Mouse (Mus musculus) telencephalon, adult 2 months (tissue): ENCODE results near the gene Lonrf2.
A peak's percentile ranks its signal among the peaks of the same experiment; 100 is the strongest.

Source experiments
- DNase-seq: peaks from one replicate; pipeline ENCODE4 v3.0.0-alpha.2; 2011; ENCODE audit warnings: low read depth, low spot score

The Lonrf2 gene

DNA sequence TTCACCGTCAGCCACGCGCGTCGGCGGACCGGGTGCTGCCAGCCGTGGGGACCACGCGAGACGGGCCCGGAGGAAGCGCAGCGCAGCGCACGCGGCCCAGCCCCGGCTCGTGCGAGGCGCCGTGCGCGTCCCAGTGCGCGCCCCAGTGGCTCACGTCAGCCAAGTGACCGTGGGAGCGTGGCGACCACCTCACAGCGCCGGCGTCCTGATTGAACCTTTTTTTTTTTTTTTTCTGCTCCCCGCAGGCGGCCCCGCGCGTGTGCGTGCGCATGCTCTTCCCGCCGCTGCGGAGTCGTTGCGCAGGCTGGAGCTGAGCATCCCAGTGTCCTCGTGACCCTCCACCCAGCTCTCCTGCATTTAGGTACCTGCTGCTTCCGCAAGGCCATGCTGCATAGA is at the start of gene Lonrf2:
TSS of gene Lonrf2 (minus strand) at position 235 of the 396 bp plus-strand sequence.
- peak; percentile 79 for DNase-seq

- DNase-seq = no peak
Measured at GRCm38 (mm10) chr1:38885956-38886355, 49.4 kb upstream of the Lonrf2 start.

GRCm38 (mm10) chr1:38883766-38884165 is 47.3 kb upstream of the Lonrf2 start:
- DNase-seq = no peak

GRCm38 (mm10) chr1:38882746-38883145 is 46.2 kb upstream of the Lonrf2 start:
- no peak for DNase-seq

- no peak for DNase-seq
Measured at GRCm38 (mm10) chr1:38881366-38881765, 44.9 kb upstream of the Lonrf2 start.

- DNase-seq = no peak
Measured at GRCm38 (mm10) chr1:38876671-38877382, 40.3 kb upstream of the Lonrf2 start.

GRCm38 (mm10) chr1:38873911-38874310 is 37.4 kb upstream of the Lonrf2 start:
- DNase-seq = no peak

- DNase-seq = no peak
Measured at GRCm38 (mm10) chr1:38871834-38872233, 35.3 kb upstream of the Lonrf2 start.

- no peak for DNase-seq
Measured at GRCm38 (mm10) chr1:38869398-38870195, 33.1 kb upstream of the Lonrf2 start.

DNA sequence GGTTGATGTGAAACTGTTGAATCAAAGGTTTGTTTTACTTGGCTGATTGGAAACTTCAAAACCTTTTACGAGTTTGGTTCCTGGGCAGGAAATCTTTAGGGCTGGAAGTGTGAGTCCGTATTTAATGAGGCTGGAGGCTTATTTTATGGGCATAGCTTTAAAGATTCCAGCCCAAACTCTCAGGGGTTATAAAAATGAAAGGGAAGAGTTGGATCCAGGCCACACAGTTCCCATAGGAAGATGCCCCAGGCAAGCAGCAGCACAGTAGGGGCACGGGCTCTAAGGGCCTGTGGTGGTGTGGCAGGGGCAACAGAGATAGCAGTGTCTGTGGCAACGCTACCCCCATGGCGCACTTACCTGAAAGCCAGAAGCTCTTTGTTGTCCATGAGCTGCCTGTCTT is 29.7 kb upstream of the Lonrf2 start:
- no peak for DNase-seq

DNA sequence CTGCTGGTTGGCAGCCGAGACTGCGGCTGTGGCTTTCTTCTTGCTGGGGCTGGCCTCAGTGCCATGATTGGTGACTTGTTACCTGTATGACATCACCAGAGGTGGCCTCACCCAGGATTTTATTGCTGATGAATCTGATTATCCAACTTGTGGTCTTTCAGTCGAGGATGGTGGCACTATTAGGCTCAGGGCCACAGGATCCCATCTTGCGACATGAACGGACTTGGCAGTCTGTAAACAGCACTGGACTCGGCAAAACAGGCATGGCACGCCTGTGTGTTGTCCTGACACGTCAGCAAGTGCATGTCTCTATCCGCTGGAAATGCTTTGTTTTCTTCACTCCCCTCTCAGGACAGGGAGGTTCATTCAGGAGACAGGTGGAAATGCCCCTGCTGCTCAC is 27.8 kb upstream of the Lonrf2 start:
- DNase-seq = no peak

DNA sequence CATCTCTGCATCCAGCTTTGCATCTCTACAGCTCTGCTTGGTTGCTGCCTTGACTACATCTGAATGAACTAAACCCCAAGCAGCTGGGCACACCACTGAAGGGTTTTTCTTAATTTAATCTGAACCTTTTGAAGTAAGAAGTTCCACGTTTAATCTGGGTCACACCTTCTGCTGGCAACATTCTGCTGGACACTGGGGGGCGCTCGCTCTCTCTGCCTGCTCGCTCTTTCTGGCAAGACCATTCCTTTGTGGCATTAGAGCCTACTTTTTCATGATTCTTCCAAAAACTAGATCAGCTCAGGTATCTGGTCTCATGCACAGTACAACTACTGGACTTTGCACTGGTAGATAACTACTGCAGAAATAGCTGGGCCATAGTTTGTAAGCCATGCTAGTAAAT is 25.7 kb upstream of the Lonrf2 start:
- no peak for DNase-seq

- no peak for DNase-seq
Measured at GRCm38 (mm10) chr1:38860867-38861524, 24.5 kb upstream of the Lonrf2 start.

GRCm38 (mm10) chr1:38860207-38860606 is 23.7 kb upstream of the Lonrf2 start:
- DNase-seq = no peak

DNA sequence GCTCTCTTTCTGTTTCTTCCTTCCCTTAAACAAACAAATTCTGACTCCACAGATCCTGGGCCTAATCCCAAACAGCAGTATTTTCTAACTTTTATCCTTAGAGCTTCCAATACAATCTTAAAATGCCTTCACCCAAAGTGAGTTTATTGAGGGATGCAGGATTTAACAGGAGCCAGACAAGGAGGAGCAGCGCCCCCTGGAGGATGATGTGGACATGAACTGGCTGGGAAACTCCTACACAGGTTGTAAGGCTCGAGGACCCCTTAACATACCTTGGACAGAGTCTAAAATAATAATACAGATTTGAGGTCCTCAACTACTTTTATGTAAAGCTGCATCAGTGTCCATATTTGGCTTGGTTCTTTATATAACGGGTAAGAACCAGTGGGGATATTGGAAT is 19.7 kb upstream of the Lonrf2 start:
- DNase-seq = no peak

- no peak for DNase-seq
Measured at GRCm38 (mm10) chr1:38852250-38852649, 15.7 kb upstream of the Lonrf2 start.

DNA sequence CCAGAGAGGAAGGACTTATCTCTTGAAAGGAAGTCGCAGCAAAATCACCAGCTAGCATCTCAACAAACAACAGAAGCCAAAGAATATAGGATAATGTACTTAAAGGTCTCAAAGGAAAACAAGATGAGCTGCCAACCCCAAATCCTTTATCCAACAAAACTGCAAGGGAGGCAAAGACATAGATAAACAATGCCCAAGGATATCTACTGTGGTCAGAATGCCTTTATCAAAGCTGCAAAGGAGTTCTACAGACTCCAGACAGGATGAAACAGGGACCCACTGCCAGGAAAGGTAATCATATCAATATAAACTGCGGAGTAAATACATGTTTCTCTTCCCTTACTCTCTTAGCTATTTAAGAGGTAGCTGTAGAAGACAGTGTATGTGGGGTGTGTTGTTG is 14.1 kb upstream of the Lonrf2 start:
- DNase-seq = no peak

- DNase-seq = peak; percentile 58
Measured at GRCm38 (mm10) chr1:38848451-38849289, 12.2 kb upstream of the Lonrf2 start.

DNA sequence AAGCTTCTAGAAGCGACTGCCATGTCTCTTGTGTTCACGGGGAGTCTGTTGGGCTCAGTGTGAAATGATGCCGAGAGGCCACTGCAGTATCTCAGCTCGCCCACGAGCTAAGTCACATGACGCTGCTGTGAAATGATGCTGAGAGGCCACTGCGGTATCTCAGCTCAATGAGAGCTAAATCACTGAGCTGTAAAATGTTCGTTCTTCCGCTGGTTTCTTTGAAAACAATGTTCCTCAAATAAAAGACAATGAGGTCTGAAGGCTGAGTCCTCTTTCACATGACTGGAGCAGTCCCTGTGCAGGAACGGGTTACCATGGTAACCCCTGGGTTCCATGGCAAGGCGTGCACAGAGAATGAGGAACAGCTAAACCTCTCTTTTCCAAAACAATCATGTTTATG is 11.5 kb upstream of the Lonrf2 start:
- peak; percentile 81 for DNase-seq

DNA sequence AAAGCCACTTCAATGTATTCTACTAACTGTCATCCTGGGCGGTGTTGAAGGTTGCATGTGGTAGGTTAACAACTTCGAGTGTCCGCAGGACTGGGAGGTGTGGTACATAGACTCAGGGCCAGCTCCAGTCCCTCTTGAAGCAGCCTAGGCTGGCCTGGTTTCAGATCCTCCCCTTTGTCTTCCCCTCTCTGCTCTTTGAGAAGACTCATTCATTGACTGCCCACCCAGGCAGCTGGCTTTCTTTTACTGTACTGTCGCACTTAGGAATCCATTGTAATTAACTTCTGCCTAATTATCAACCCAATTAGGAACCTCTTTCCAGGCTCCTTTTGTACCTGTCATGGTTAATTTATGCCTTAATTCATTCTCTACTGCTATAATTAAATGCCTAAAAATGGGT is 6.8 kb upstream of the Lonrf2 start:
- DNase-seq = no peak

DNA sequence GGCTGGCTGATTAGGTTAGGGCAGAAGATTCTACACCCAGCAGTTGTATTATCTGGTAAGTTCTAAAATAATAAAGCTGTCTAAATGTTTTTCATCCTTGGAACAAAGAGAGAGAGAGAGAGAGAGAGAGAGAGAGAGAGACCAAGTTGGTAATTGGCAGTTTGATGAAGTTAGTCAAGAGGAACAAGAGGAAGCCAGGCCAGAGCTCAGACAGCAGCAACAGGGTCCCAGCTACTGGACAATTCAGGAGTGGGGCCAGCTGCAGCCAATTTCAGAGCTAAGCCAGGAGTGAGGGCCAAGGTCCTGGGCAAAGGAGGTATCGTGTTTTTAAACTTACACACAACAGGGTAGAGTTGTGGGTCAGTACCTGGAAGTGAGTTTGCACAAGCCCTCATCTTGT is 6.3 kb upstream of the Lonrf2 start:
- no peak for DNase-seq

GRCm38 (mm10) chr1:38839944-38840343 is 3.4 kb upstream of the Lonrf2 start:
- no peak for DNase-seq
